Mouse (Mus musculus) heart, postnatal 0 days (tissue): ENCODE results near the gene Col18a1. TPM values are rescaled to one million over a fixed set of nuclear protein-coding genes. Genes with fewer than 3 reads are reported as not detected.

Source experiments
- ATAC-seq: fragments of 200-750 bp; cut with Nextera tagmentation; 2 replicates; pipeline ENCODE4 v1.8.0; 2017; ENCODE audit warnings: low read depth, moderate number of reproducible peaks, moderate library complexity; ENCODE audit not compliant: insufficient read depth
- DNase-seq: peaks from one replicate; pipeline ENCODE4 v3.0.0-alpha.2; 2016; ENCODE audit warnings: low spot score
- H3K27ac ChIP-seq: fragments of 300-500 bp; sonication (generic); 2 replicates; pipeline ENCODE4 v1.5.1; 2014; ENCODE audit warnings: low read depth, mild to moderate bottlenecking
- H3K27me3 ChIP-seq: fragments of 300-500 bp; sonication (generic); 2 replicates; pipeline ENCODE4 v1.6.1; 2014; ENCODE audit warnings: low read length, mixed read lengths; ENCODE audit not compliant: control insufficient read depth, insufficient read depth
- H3K36me3 ChIP-seq: fragments of 300-500 bp; sonication (generic); replicated peaks from 2 replicates; pipeline ENCODE4 v1.6.1; 2014; ENCODE audit warnings: low read length, mixed read lengths; ENCODE audit not compliant: control insufficient read depth, insufficient read depth
- H3K4me1 ChIP-seq: fragments of 300-500 bp; sonication (generic); 2 replicates; pipeline ENCODE4 v1.6.1; 2014; ENCODE audit warnings: antibody characterized with exemption; ENCODE audit not compliant: control insufficient read depth, insufficient read depth
- H3K4me2 ChIP-seq: fragments of 300-500 bp; sonication (generic); 2 replicates; pipeline ENCODE4 v1.6.1; 2014; ENCODE audit warnings: low read depth, mild to moderate bottlenecking, low read length, moderate library complexity
- H3K4me3 ChIP-seq: fragments of 300-500 bp; sonication (generic); 2 replicates; pipeline ENCODE4 v1.5.1; 2014; ENCODE audit warnings: low read depth, low read length
- H3K9ac ChIP-seq: fragments of 300-500 bp; sonication (generic); replicated peaks from 2 replicates; pipeline ENCODE4 v1.6.1; 2014; ENCODE audit warnings: low read depth, low read length, mixed read lengths
- H3K9me3 ChIP-seq: fragments of 300-500 bp; sonication (generic); replicated peaks from 2 replicates; pipeline ENCODE4 v1.6.1; 2016; ENCODE audit warnings: low read length; ENCODE audit not compliant: control insufficient read depth
- CTCF ChIP-seq: IDR thresholded peaks from 2 replicates; pipeline ENCODE4 v1.5.1; 2016; ENCODE audit warnings: antibody characterized with exemption, control low read depth, low read depth
- EP300 ChIP-seq: IDR thresholded peaks from 2 replicates; pipeline ENCODE4 v1.6.1; 2016; ENCODE audit warnings: antibody characterized with exemption, low read depth
- WGBS: fragments of 180-500 bp; shearing (Covaris S2); extraction: QIAGEN DNeasy Blood & Tissue Kit; methylation state at CpG from one replicate; pipeline ENCODE4 v1.1.7; 2014; 5-methylcytosine and 5-hydroxymethylcytosine counted together
- polyA plus RNA-seq: library from polyadenylated mRNA; unstranded; fragments of >200 nt; fragmentation: Nextera tagmentation; extraction: Ambion mirVana; gene quantifications from 2 replicates; pipeline ENCODE4 v1.2.1, GENCODE M21; 2015
- total RNA-seq: library from RNA; depleted of rRNA; stranded (reverse); fragments of >200 nt; gene quantifications from 2 replicates; pipeline ENCODE4 v1.2.3, GENCODE M21; 2014; ENCODE audit warnings: low replicate concordance

Gene Col18a1
- total and polyA plus RNA-seq, 2 experiments from 2014 or later: 47.3 to 130 TPM

DNA sequence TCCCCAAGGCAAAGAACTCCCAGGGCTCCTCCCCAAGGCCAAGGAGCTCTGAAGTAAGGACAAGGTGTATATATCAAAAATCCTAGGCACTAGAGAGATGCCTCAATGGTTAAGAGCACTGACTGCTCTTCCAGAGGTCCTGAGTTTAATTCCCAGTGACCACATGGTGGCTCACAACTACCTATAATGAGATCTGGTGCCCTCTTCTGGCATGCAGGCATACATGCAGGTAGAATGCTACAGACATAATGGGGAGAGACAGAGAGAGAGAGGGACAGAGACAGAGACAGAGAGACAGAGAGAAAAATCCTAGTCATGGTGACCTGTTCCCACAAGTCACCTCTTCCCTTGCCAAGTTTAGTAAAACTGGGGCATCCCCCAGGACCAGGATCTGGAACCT lies 101.7 kb downstream of the Col18a1 start:
- Histone ChIP-seq H3K36me3 (no peaks in the 10 kb centered on the region), H3K9ac (no peak overlapping the region), H3K27me3 (no peaks in the 10 kb centered on the region), H3K9me3 (no peaks in the 10 kb centered on the region), H3K4me3 (no peak overlapping the region), H3K4me1 (no peaks in the 10 kb centered on the region), H3K4me2 (no peak overlapping the region), H3K27ac (no peak overlapping the region)
- TF ChIP-seq EP300 (no peak), CTCF (peak; percentile 27)
- ATAC-seq: no peak
- no peak for DNase-seq

DNA sequence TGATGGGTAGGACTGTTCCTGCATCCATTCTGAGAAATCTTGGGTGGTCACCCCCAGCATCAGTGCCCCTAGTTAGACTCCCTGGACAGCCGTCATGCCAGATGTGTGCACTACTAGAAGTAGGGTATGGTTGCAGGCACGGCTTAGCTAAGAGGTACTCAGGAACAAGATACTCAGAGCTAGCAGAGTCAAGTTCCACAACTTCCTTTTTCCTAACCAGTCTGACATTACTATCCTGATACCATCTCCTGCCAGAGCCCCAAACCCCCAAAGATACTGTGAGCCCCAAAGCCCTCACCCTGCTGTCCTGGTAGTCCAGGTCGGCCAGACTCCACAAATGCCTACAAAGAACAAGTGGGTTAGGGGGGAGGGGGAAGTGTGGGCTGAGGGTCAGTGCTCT lies 102.1 kb downstream of the Col18a1 start:
- 98% methylated on average over 3 of the region's 3 CpGs for WGBS
- no peaks in the 10 kb centered on the region for H3K9me3 ChIP-seq
- TF ChIP-seq EP300 (no peak), CTCF (no peak)
- H3K4me1 ChIP-seq: no peaks in the 10 kb centered on the region
- no peak overlapping the region for H3K27ac ChIP-seq
- no peak overlapping the region for H3K9ac ChIP-seq
- ATAC-seq: no peak
- no peak overlapping the region for H3K4me2 ChIP-seq
- no peak for DNase-seq
- H3K27me3 ChIP-seq: no peaks in the 10 kb centered on the region
- H3K4me3 ChIP-seq: no peak overlapping the region
- H3K36me3 ChIP-seq: no peaks in the 10 kb centered on the region

DNA sequence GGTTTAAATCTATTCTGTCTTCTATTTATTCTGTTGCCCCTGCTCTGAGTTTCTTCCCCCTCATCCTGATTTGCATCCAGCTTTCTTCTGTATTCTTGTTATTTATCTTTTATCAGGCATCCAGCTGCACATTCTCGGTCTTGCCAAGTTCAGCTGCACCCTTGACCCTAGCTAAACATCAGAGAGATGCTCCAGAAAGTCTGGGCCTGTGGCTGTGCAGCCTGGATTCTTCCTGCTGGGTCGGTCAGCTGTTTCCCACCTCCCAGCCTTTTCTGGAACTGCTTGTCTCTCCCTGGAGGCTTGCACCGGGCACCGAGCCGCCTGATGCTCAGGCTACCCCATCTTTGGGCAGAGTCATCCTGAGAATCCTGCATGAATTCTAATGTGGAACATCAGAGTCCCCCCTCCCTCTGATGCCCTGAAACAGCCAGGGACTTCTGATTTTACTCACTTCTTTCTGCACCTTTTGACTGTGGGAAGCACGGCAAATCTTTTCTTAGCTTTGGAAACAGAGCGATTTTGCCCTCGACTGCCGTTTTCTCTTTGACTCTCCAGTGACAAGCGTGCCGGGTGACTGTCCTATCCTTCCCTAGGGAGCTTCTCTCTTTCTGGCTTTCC lies 103.8 kb downstream of the Col18a1 start:
- H3K36me3 ChIP-seq: no peaks in the 10 kb centered on the region
- WGBS: 63% methylated on average over 11 of the region's 11 CpGs
- no peaks in the 10 kb centered on the region for H3K4me1 ChIP-seq
- H3K27ac ChIP-seq: no peak overlapping the region
- H3K9ac ChIP-seq: no peak overlapping the region
- no peak overlapping the region for H3K4me2 ChIP-seq
- TF ChIP-seq CTCF (no peak), EP300 (no peak)
- no peaks in the 10 kb centered on the region for H3K9me3 ChIP-seq
- no peak for ATAC-seq
- H3K27me3 ChIP-seq: no peaks in the 10 kb centered on the region
- H3K4me3 ChIP-seq: no peak overlapping the region
- DNase-seq: no peak

DNA sequence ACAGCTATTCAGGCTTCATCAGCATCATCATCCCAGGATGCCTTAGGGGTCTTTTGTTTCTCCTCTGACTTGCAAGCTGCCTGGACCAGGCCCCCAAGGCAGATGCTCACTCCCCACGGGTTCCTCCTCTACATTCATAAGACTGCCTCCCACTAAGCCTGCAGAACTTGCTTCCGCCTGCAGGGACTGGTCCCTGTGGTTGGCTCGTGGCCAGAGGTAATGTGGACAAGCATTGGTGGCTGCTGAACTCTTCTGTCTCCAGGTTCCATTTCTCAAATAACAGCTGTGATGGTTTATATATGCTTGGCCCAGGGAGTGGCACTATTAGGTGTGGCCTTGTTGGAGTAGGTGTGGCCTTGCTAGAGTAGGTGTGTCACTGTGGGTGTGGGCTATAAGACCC lies 104.9 kb downstream of the Col18a1 start:
- H3K9me3 ChIP-seq: no peaks in the 10 kb centered on the region
- H3K27ac ChIP-seq: no peak overlapping the region
- TF ChIP-seq EP300 (no peak), CTCF (no peak)
- no peak for DNase-seq
- H3K9ac ChIP-seq: no peak overlapping the region
- no peaks in the 10 kb centered on the region for H3K27me3 ChIP-seq
- no peak overlapping the region for H3K4me3 ChIP-seq
- no peak for ATAC-seq
- no peaks in the 10 kb centered on the region for H3K4me1 ChIP-seq
- WGBS: 60% methylated on average over 3 of the region's 3 CpGs
- no peak overlapping the region for H3K4me2 ChIP-seq
- H3K36me3 ChIP-seq: no peaks in the 10 kb centered on the region

DNA sequence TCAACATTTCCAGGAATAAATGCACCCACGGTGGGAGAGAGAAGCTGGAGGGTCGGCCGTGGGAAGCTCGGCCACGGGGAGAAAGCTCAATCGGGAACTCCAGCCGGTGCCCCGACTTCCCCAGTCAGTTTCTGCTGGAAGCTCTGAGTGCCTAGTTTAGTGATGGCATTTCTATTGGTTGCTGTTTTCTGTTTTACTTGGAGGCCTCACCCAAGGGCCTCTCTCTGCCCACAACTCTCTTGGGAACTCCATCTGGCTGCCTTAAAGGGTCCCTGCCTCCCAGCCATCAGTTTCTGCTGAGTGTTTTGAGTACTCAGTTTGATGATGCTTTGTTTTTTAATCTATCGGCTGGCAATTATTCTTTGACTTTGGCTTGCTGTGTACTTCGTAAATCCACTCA lies 109.6 kb downstream of the Col18a1 start:
- Histone ChIP-seq H3K4me1 (no peaks in the 10 kb centered on the region), H3K4me2 (no peak overlapping the region), H3K4me3 (no peak overlapping the region), H3K27me3 (no peaks in the 10 kb centered on the region), H3K27ac (no peak overlapping the region), H3K9ac (no peak overlapping the region), H3K9me3 (no peaks in the 10 kb centered on the region), H3K36me3 (peaks cover 12% of the 10 kb centered on the region; the same call in 1 of the 2 replicates)
- ATAC-seq (no peak), DNase-seq (no peak)
- WGBS: 77% methylated on average over 10 of the region's 10 CpGs
- TF ChIP-seq CTCF (no peak), EP300 (no peak)

DNA sequence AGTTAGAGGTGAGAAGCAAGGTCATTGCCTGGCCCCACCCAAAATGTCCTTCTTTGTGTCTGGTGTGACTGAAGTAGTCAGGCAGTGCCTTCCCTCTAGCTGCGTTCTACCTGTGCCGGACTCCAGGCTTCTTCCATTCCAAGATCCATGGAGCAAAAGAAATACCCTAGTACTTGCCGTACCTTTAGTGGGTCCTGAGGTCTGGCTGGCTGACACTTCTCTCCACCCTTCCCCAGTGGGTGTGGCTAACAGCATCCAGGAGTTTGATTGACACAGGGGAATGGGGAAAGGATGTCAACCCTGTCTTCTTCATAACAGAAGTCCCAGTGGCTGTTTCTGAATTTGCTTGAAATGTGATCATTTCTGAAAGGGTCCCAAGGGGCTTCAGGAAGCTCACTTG lies 117.7 kb downstream of the Col18a1 start:
- Histone ChIP-seq H3K27ac (no peak overlapping the region), H3K4me2 (no peak overlapping the region), H3K27me3 (no peaks in the 10 kb centered on the region), H3K9me3 (no peaks in the 10 kb centered on the region), H3K36me3 (peaks cover 24% of the 10 kb centered on the region; the same call in 1 of the 2 replicates), H3K4me3 (no peak overlapping the region), H3K9ac (no peak overlapping the region), H3K4me1 (no peaks in the 10 kb centered on the region)
- ATAC-seq (0 out of 2 replicates have a peak, but pooled peaks have one; percentile 10), DNase-seq (no peak)
- TF ChIP-seq CTCF (no peak), EP300 (no peak)
- WGBS: 93% methylated on average over 3 of the region's 3 CpGs
